22 mouse cellular contexts compared by ENCODE assay signal in genomic region chr19:51240295-51240864, GRCm38 (mm10).
DNase-seq lines count a peak whose midpoint lies in the region; ATAC-seq and TF ChIP-seq lines count a peak whose summit lies in the region.
"Had no signal": no experiment of that assay in that cellular context is flagged by ENCODE, and none has a peak within 500 bp of the region (broad histone marks: within the 10 kb centered on the region; RNA-seq: fewer than 3 reads in every experiment).

No protein-coding gene starts in this region.

- ATAC-seq in intestine, embryonic 15.5 days, result peak; percentile 76
- ATAC-seq in intestine, embryonic 16.5 days, result peak; percentile 93
- ATAC-seq in intestine, postnatal 0 days, result peak; percentile 19; the same call in 1 of the 2 replicates
- no peak for ATAC-seq in forebrain, embryonic 16.5 days
- ATAC-seq in granulocyte monocyte progenitor cell, adult 5-6 weeks (replicated peaks; ENCODE audit: poor library complexity, severe bottlenecking), result no peak
- ATAC-seq: activated CD4-positive, CD25-positive, alpha-beta regulatory T cell, adult 4 months; CD4-positive, CD25-positive, alpha-beta regulatory T cell, adult 4 months; Patski had no signal

- H3K4me3 ChIP-seq in intestine, embryonic 15.5 days (replicated peaks), result no peak overlapping the region
- H3K4me3 ChIP-seq in intestine, embryonic 16.5 days (ENCODE audit: low read length), result no peak overlapping the region
- no peak overlapping the region for H3K4me3 ChIP-seq in intestine, postnatal 0 days (ENCODE audit: low read depth, low read length)
- no peak overlapping the region for H3K4me3 ChIP-seq in forebrain, embryonic 16.5 days (replicated peaks; ENCODE audit: low read length)

- no peak for TF ChIP-seq CTCF in intestine, postnatal 0 days (IDR thresholded peaks at IDR 0.05; ENCODE audit: low read depth)

- no peak overlapping the region for H3K4me2 ChIP-seq in intestine, embryonic 15.5 days (replicated peaks)
- H3K4me2 ChIP-seq in intestine, embryonic 16.5 days (ENCODE audit: low read depth, low read length), result no peak overlapping the region
- no peak overlapping the region for H3K4me2 ChIP-seq in intestine, postnatal 0 days (replicated peaks; ENCODE audit: low read depth)
- no peak overlapping the region for H3K4me2 ChIP-seq in forebrain, embryonic 16.5 days (ENCODE audit: low read length)

- no peaks in the 10 kb centered on the region for H3K36me3 ChIP-seq in intestine, embryonic 15.5 days
- no peaks in the 10 kb centered on the region for H3K36me3 ChIP-seq in intestine, embryonic 16.5 days (ENCODE audit: control insufficient read depth, insufficient read depth, low read length)
- no peaks in the 10 kb centered on the region for H3K36me3 ChIP-seq in intestine, postnatal 0 days (ENCODE audit: control insufficient read depth, insufficient read depth)
- H3K36me3 ChIP-seq in forebrain, embryonic 16.5 days (ENCODE audit: control insufficient read depth, insufficient read depth), result no peaks in the 10 kb centered on the region
- H3K36me3 ChIP-seq: G1E had no signal

- H3K9me3 ChIP-seq in intestine, embryonic 15.5 days, result no peaks in the 10 kb centered on the region
- H3K9me3 ChIP-seq in intestine, embryonic 16.5 days (ENCODE audit: control insufficient read depth, low read length), result no peaks in the 10 kb centered on the region
- H3K9me3 ChIP-seq in intestine, postnatal 0 days (ENCODE audit: control insufficient read depth), result no peaks in the 10 kb centered on the region
- H3K9me3 ChIP-seq in forebrain, embryonic 16.5 days (ENCODE audit: control insufficient read depth, low read length), result no peaks in the 10 kb centered on the region

- H3K27me3 ChIP-seq in intestine, embryonic 15.5 days (replicated peaks), result no peaks in the 10 kb centered on the region
- no peaks in the 10 kb centered on the region for H3K27me3 ChIP-seq in intestine, embryonic 16.5 days (replicated peaks; ENCODE audit: control insufficient read depth, insufficient read depth, low read length)
- no peaks in the 10 kb centered on the region for H3K27me3 ChIP-seq in intestine, postnatal 0 days (replicated peaks; ENCODE audit: control insufficient read depth, insufficient read depth, low read length)
- no peaks in the 10 kb centered on the region for H3K27me3 ChIP-seq in forebrain, embryonic 16.5 days (replicated peaks; ENCODE audit: control insufficient read depth, insufficient read depth, low read length)
- H3K27me3 ChIP-seq: CH12.LX, Patski had no signal

- H3K9ac ChIP-seq in intestine, embryonic 15.5 days, result no peak overlapping the region
- no peak overlapping the region for H3K9ac ChIP-seq in intestine, embryonic 16.5 days (ENCODE audit: low read depth, low read length)
- no peak overlapping the region for H3K9ac ChIP-seq in intestine, postnatal 0 days (ENCODE audit: low read depth, low read length)
- H3K9ac ChIP-seq in forebrain, embryonic 16.5 days (replicated peaks; ENCODE audit: low read depth, low read length), result no peak overlapping the region

- WGBS in intestine, embryonic 15.5 days, result 47% methylated on average over 2 of the region's 2 CpGs
- 56% methylated on average over 2 of the region's 2 CpGs for WGBS in intestine, embryonic 16.5 days
- WGBS in intestine, postnatal 0 days, result 34% methylated on average over 2 of the region's 2 CpGs
- 75% methylated on average over 2 of the region's 2 CpGs for WGBS in forebrain, embryonic 16.5 days

- H3K4me1 ChIP-seq in intestine, embryonic 15.5 days (replicated peaks), result no peaks in the 10 kb centered on the region
- no peaks in the 10 kb centered on the region for H3K4me1 ChIP-seq in intestine, embryonic 16.5 days (ENCODE audit: control insufficient read depth, insufficient read depth, low read length)
- H3K4me1 ChIP-seq in intestine, postnatal 0 days (replicated peaks; ENCODE audit: control insufficient read depth, insufficient read depth, low read length), result no peaks in the 10 kb centered on the region
- H3K4me1 ChIP-seq in forebrain, embryonic 16.5 days (replicated peaks; ENCODE audit: control insufficient read depth, insufficient read depth, low read length), result no peaks in the 10 kb centered on the region

- H3K27ac ChIP-seq in intestine, embryonic 15.5 days, result no peak overlapping the region
- H3K27ac ChIP-seq in intestine, embryonic 16.5 days (ENCODE audit: low read length), result no peak overlapping the region
- no peak overlapping the region for H3K27ac ChIP-seq in intestine, postnatal 0 days (ENCODE audit: low read depth, low read length)
- no peak overlapping the region for H3K27ac ChIP-seq in forebrain, embryonic 16.5 days (ENCODE audit: low read length)

- peak; percentile 5 for DNase-seq in retina, embryonic 14.5 days (ENCODE audit: low spot score)
- no peak for DNase-seq in retina, postnatal 1 day
- DNase-seq in cerebellum, postnatal 25 days, result no peak
- DNase-seq: adrenal gland, adult 2 months; adrenal gland, adult 8-10 months; adrenal gland, postnatal 10 days; adrenal gland, postnatal 14 days; adrenal gland, postnatal 25 days; adrenal gland, postnatal 36 days; B cell, adult 2 months; cerebellum, adult 11 months; cerebellum, adult 11-12 months had no signal

Comparison
In these comparisons a context has a peak if more than half of its experiments do, and no peak if none do; other contexts are left out.
1. ATAC-seq: peak in intestine, embryonic 15.5 days (single experiment), intestine, embryonic 16.5 days (single experiment) and intestine, postnatal 0 days (single experiment); none in forebrain, embryonic 16.5 days (single experiment) and granulocyte monocyte progenitor cell, adult 5-6 weeks (single experiment).